Mouse (Mus musculus) megakaryocyte, embryonic 14.5 days (primary cell): ENCODE measurements around the gene Lgals12.

Experiments
- FLI1 ChIP-seq: IDR thresholded peaks from 2 replicates; pipeline ENCODE4 v1.6.1; 2012; ENCODE audit warnings: low read length, inconsistent platforms, mixed read lengths
- GATA1 ChIP-seq: IDR thresholded peaks from 3 replicates; pipeline ENCODE4 v1.6.1; 2012; ENCODE audit warnings: mixed read lengths, low read length, inconsistent platforms, borderline replicate concordance

DNA sequence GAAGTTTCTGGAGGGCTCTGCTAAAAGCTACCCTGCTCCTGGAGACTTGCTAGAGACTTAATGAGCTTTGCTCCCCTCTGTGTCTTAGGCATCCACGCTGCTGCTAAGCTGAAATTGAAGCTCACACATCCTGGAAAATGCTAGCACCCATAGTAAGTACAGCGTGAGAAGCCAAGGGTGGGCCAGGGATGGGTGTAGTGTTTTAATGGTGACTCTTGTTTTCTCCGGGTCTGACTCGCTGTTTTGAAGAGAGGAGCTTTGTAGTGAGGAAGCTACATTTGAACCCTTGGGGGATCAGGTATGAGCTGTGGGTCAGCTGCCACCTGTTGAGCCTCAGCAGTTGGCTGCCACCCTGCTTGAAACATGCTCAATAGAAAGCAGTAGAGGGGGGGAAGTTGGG, 49.1 kb downstream of the Lgals12 start:
- TF ChIP-seq GATA1 (no peak), FLI1 (no peak)
